10 mouse cellular contexts compared by ENCODE assay signal in the genomic region with DNA sequence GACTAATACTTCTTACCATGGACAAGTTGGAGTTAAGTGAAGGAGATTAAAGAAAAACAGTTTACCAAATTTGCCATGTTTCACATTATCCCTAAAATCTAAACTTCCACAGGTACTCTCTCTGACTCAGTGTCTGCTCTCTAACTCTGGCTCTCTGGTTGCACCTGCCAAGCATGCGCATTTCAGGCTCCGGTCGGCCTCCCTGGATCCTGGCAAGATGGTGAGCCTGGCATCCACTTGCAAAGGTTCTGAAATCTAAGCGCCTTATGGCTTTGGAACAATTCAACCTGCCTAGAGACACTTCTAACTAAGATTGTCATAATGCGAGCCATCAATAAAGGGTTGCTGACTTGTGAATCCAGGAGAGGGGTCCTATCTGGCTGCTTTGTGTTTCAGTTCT.
"Had no signal": no experiment of that assay in that cellular context is flagged by ENCODE, and none has a peak within 500 bp of the region (broad histone marks: within the 10 kb centered on the region; RNA-seq: fewer than 3 reads in every experiment).

No protein-coding gene starts in this region.

- ATAC-seq: liver, postnatal 0 days; lung, postnatal 0 days had no signal

- DNase-seq: liver, postnatal 0 days; lung, adult 2 months; lung, postnatal 14 days; lung, postnatal 36 days; midbrain, embryonic 14.5 days; right cerebral cortex, postnatal 14 days; thymus, adult 2 months; thymus, postnatal 25 days; thymus, postnatal 4 days had no signal
